Mouse (Mus musculus): Measurements from ENCODE around the gene Sdhc.

DNA sequence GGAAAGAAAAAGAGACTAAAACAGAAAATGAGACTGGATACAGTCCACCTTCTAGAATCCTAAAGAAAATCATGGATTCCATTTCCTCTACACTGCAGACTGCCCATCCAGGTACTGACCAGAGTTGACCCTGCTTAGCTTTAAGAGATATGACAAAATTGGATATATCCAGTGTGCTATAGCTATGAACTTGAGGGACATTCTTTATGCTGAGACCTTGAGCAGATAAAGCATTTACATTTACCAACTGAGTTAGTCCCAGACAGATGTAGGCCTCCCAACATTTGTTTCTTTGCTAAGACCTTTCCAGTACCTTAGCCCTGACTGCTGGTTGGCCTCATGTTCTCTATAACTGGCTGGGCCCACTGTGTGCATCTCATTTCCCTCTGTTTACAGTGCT, 7.6 kb upstream of the Sdhc start:
- TF ChIP-seq CTCF (IDR thresholded peaks at IDR 0.05; ENCODE audit: low read depth, low read length) (no peak), POLR2A (IDR thresholded peaks at IDR 0.05; ENCODE audit: extremely low read depth, insufficient read depth, low read length) (no peak)
